Mouse (Mus musculus) liver, adult 2 months (tissue): ENCODE data around the gene Morc3.

ENCODE experiments used
- CTCF ChIP-seq: fragments of 200-500 bp; IDR thresholded peaks from 2 replicates; pipeline ENCODE4 v1.5.1; 2011; ENCODE audit warnings: low read depth, low read length, control low read depth
- POLR2A ChIP-seq: fragments of 200-500 bp; IDR thresholded peaks from 2 replicates; pipeline ENCODE4 v1.6.1; 2011; ENCODE audit warnings: low read length, control low read depth; ENCODE audit not compliant: insufficient read depth; ENCODE audit errors: extremely low read depth

DNA sequence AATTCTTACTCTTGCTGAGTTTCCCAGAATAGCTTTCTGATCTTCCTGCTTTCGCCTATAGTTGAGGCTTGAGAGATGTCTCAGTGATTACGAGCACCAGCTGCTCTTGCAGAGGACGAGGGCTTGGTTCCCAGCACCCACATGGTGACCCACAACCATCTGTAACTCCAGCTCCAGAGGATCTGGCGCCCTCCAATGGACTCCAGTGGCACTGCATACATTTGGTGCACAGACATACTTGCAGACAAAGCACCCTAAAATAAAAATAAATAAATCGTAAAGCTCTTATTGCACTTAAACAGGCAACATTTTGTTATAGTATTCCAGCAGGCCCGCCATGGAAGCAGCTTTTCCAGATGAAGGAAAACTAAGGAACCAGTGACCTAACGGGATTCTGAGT, 47.7 kb upstream of the Morc3 start:
- TF ChIP-seq CTCF (peak; percentile 32; the same call in 1 of the 2 replicates), POLR2A (no peak)
